Mouse (Mus musculus): Measurements from ENCODE around the gene Tulp3. TPM values are rescaled to one million over a fixed set of nuclear protein-coding genes. Genes with fewer than 3 reads are reported as not detected.

Tulp3 gene
- total RNA-seq (2023): under 1 TPM; 0.73 to 0.94 TPM

GRCm38 (mm10) chr6:128355726-128356416 is at the start of gene Tulp3:
TSS of gene Tulp3 (minus strand) at chr6:128355851.

GRCm38 (mm10) chr6:128398996-128399395 is 43.3 kb upstream of the Tulp3 start, which contains the start of gene Nrip2:
TSS of gene Nrip2 (plus strand) at chr6:128399296.

GRCm38 (mm10) chr6:128375192-128375591 is 19.5 kb upstream of the Tulp3 start, which contains the start of the genes Tex52 and Gm44596:
TSS of gene Tex52 (plus strand) at chr6:128375456.
TSS of gene Gm44596 (plus strand) at chr6:128375503.

GRCm38 (mm10) chr6:128362381-128363006 is 6.8 kb upstream of the Tulp3 start, which contains the start of the genes Rhno1 and Foxm1:
TSS of gene Rhno1 (minus strand) at chr6:128362911.
TSS of gene Foxm1 (plus strand) at chr6:128362967.

GRCm38 (mm10) chr6:128300134-128301001 is 55.3 kb downstream of the Tulp3 start, which contains the start of gene Tead4:
TSS of gene Tead4 (minus strand) at chr6:128300823.

Other genes starting within 250 kb of the Tulp3 start
- 1 to 10 TPM; 6.6 to 7.1 TPM for gene Tspan9, start 212.3 kb downstream of the Tulp3 start, total RNA-seq (2023)
- gene Tead4, start 55.0 kb downstream of the Tulp3 start, total RNA-seq (2023): not detected
- gene Rhno1, start 7.1 kb upstream of the Tulp3 start, total RNA-seq (2023): 10 to 100 TPM; 23.2 to 28.6 TPM
- 1 to 10 TPM; 4.0 to 6.1 TPM for gene Foxm1, start 7.1 kb upstream of the Tulp3 start, total RNA-seq (2023)
- not detected for gene Tex52, start 19.6 kb upstream of the Tulp3 start, total RNA-seq (2023)
- gene Gm44596, start 19.7 kb upstream of the Tulp3 start, total RNA-seq (2023): not detected
- not detected for gene Nrip2, start 43.4 kb upstream of the Tulp3 start, total RNA-seq (2023)
- 10 to 100 TPM; 13.9 to 20.6 TPM for gene Itfg2, start 69.1 kb upstream of the Tulp3 start, total RNA-seq (2023)
- gene Fkbp4, start 82.8 kb upstream of the Tulp3 start, total RNA-seq (2023): 10 to 100 TPM; 45.1 to 50.7 TPM
- gene Pzp, start 170.9 kb upstream of the Tulp3 start, total RNA-seq (2023): not detected
- gene A2ml1, start 225.8 kb upstream of the Tulp3 start, total RNA-seq (2023): not detected

Data from monocyte, adult 59 days (primary cell).